Mouse (Mus musculus) midbrain, embryonic 11.5 days (tissue): ENCODE measurements at regions not wholly inside any gene's neighbourhood (a gene's known extent, or its start where the extent isn't known, plus 50 kb on each side); places are given as distances from the start of the nearest gene placed in this dataset.
A peak's percentile ranks its signal among the peaks of the same experiment; 100 is the strongest.

ENCODE experiments used
- ATAC-seq: fragments of 200-750 bp; cut with Nextera tagmentation; 2 replicates; pipeline ENCODE4 v1.8.0; 2017; ENCODE audit warnings: moderate TSS enrichment, moderate library complexity; ENCODE audit not compliant: low FRiP score
- DNase-seq: peaks from one replicate; pipeline ENCODE4 v3.0.0; 2015; ENCODE audit warnings: low spot score; ENCODE audit errors: missing footprints
- H3K27ac ChIP-seq: fragments of 300-500 bp; sonication (generic); 2 replicates; pipeline ENCODE4 v1.5.1; 2014; ENCODE audit warnings: low read depth, low read length
- H3K27me3 ChIP-seq: fragments of 300-500 bp; sonication (generic); 2 replicates; pipeline ENCODE4 v1.6.1; 2014; ENCODE audit warnings: mild to moderate bottlenecking, low read length, moderate library complexity, mixed read lengths; ENCODE audit not compliant: control insufficient read depth, insufficient read depth
- H3K36me3 ChIP-seq: fragments of 300-500 bp; sonication (generic); 2 replicates; pipeline ENCODE4 v1.6.1; 2014; ENCODE audit warnings: mild to moderate bottlenecking, low read length, moderate library complexity, mixed read lengths; ENCODE audit not compliant: control insufficient read depth, insufficient read depth
- H3K4me1 ChIP-seq: fragments of 300-500 bp; sonication (generic); 2 replicates; pipeline ENCODE4 v1.6.1; 2014; ENCODE audit warnings: low read length; ENCODE audit not compliant: control insufficient read depth, insufficient read depth
- H3K4me2 ChIP-seq: fragments of 300-500 bp; sonication (generic); 2 replicates; pipeline ENCODE4 v1.6.1; 2014; ENCODE audit warnings: mild to moderate bottlenecking, moderate library complexity
- H3K4me3 ChIP-seq: fragments of 300-500 bp; sonication (generic); 2 replicates; pipeline ENCODE4 v1.5.1; 2014; ENCODE audit warnings: low read depth, low read length
- H3K9ac ChIP-seq: fragments of 300-500 bp; sonication (generic); 2 replicates; pipeline ENCODE4 v1.6.1; 2014; ENCODE audit warnings: low read length
- H3K9me3 ChIP-seq: fragments of 300-500 bp; sonication (generic); 2 replicates; pipeline ENCODE4 v1.6.1; 2016; ENCODE audit warnings: low read length; ENCODE audit not compliant: control insufficient read depth
- WGBS: fragments of 180-500 bp; shearing (Covaris S2); extraction: QIAGEN DNeasy Blood & Tissue Kit; methylation state at CpG from one replicate; pipeline ENCODE4 v1.1.7; 2014; 5-methylcytosine and 5-hydroxymethylcytosine counted together

GRCm38 (mm10) chr11:55810685-55811084 is 202.7 kb upstream of the Glra1 start:
- H3K4me3 ChIP-seq, result no peak overlapping the region
- H3K4me2 ChIP-seq, result no peak overlapping the region
- no peak overlapping the region for H3K27ac ChIP-seq
- H3K36me3 ChIP-seq, result no peaks in the 10 kb centered on the region
- no peaks in the 10 kb centered on the region for H3K27me3 ChIP-seq
- WGBS, result 79% methylated on average over 3 of the region's 3 CpGs
- no peaks in the 10 kb centered on the region for H3K4me1 ChIP-seq
- no peak overlapping the region for H3K9ac ChIP-seq
- DNase-seq (no peak), ATAC-seq (no peak)
- H3K9me3 ChIP-seq, result no peaks in the 10 kb centered on the region

- no peaks in the 10 kb centered on the region for H3K36me3 ChIP-seq
- H3K9ac ChIP-seq, result no peak overlapping the region
- peaks cover 10% of the 10 kb centered on the region for H3K4me1 ChIP-seq
- 17% methylated on average over 8 of the region's 8 CpGs for WGBS
- no peaks in the 10 kb centered on the region for H3K27me3 ChIP-seq
- ATAC-seq (peak; percentile 83), DNase-seq (peak; percentile 90)
- H3K4me3 ChIP-seq, result no peak overlapping the region
- H3K4me2 ChIP-seq, result no peak overlapping the region
- peak overlapping the region; percentile 54 for H3K27ac ChIP-seq
- peaks cover 3% of the 10 kb centered on the region; the same call in 1 of the 2 replicates for H3K9me3 ChIP-seq
Measured at GRCm38 (mm10) chr11:55791195-55791865, 183.3 kb upstream of the Glra1 start.

GRCm38 (mm10) chr11:55789638-55790037 is 181.6 kb upstream of the Glra1 start:
- H3K9me3 ChIP-seq, result peaks cover under 1% of the 10 kb centered on the region; the same call in 1 of the 2 replicates
- no peak for ATAC-seq
- 78% methylated on average over 3 of the region's 3 CpGs for WGBS
- H3K4me2 ChIP-seq, result no peak overlapping the region
- H3K4me1 ChIP-seq, result peaks cover 10% of the 10 kb centered on the region
- DNase-seq, result no peak
- no peak overlapping the region for H3K4me3 ChIP-seq
- H3K36me3 ChIP-seq, result no peaks in the 10 kb centered on the region
- no peak overlapping the region for H3K27ac ChIP-seq
- H3K9ac ChIP-seq, result no peak overlapping the region
- no peaks in the 10 kb centered on the region for H3K27me3 ChIP-seq

- H3K36me3 ChIP-seq, result no peaks in the 10 kb centered on the region
- H3K9ac ChIP-seq, result no peak overlapping the region
- ATAC-seq, result no peak
- no peak overlapping the region for H3K4me2 ChIP-seq
- WGBS, result 71% methylated on average over 3 of the region's 3 CpGs
- H3K27ac ChIP-seq, result no peak overlapping the region
- DNase-seq, result no peak
- H3K4me1 ChIP-seq, result no peaks in the 10 kb centered on the region
- H3K9me3 ChIP-seq, result no peaks in the 10 kb centered on the region
- no peaks in the 10 kb centered on the region for H3K27me3 ChIP-seq
- H3K4me3 ChIP-seq, result no peak overlapping the region
Measured at GRCm38 (mm10) chr11:55781044-55781443, 173.0 kb upstream of the Glra1 start.

- 82% methylated on average over 2 of the region's 2 CpGs for WGBS
- ATAC-seq (no peak), DNase-seq (peak; percentile 19)
- Histone ChIP-seq H3K36me3 (no peaks in the 10 kb centered on the region), H3K9me3 (no peaks in the 10 kb centered on the region), H3K4me1 (no peaks in the 10 kb centered on the region), H3K4me3 (no peak overlapping the region), H3K27ac (no peak overlapping the region), H3K4me2 (no peak overlapping the region), H3K9ac (no peak overlapping the region), H3K27me3 (no peaks in the 10 kb centered on the region)
Measured at GRCm38 (mm10) chr11:55780011-55780410, 172.0 kb upstream of the Glra1 start.

GRCm38 (mm10) chr11:55773283-55773682 is 165.3 kb upstream of the Glra1 start:
- DNase-seq (peak; percentile 45), ATAC-seq (no peak)
- H3K9ac ChIP-seq, result no peak overlapping the region
- H3K4me3 ChIP-seq, result no peak overlapping the region
- H3K27ac ChIP-seq, result no peak overlapping the region
- 78% methylated on average over 1 of the region's 1 CpGs for WGBS
- H3K36me3 ChIP-seq, result no peaks in the 10 kb centered on the region
- no peaks in the 10 kb centered on the region for H3K9me3 ChIP-seq
- H3K4me1 ChIP-seq, result no peaks in the 10 kb centered on the region
- H3K27me3 ChIP-seq, result no peaks in the 10 kb centered on the region
- no peak overlapping the region for H3K4me2 ChIP-seq

GRCm38 (mm10) chr11:55772538-55772937 is 164.5 kb upstream of the Glra1 start:
- no peak for ATAC-seq
- H3K4me2 ChIP-seq, result no peak overlapping the region
- H3K27ac ChIP-seq, result no peak overlapping the region

GRCm38 (mm10) chr11:55772107-55772506 is 164.1 kb upstream of the Glra1 start:
- Histone ChIP-seq H3K27me3 (no peaks in the 10 kb centered on the region), H3K4me1 (no peaks in the 10 kb centered on the region), H3K4me2 (no peak overlapping the region), H3K27ac (no peak overlapping the region), H3K36me3 (no peaks in the 10 kb centered on the region), H3K9me3 (no peaks in the 10 kb centered on the region), H3K4me3 (no peak overlapping the region), H3K9ac (no peak overlapping the region)
- ATAC-seq (no peak), DNase-seq (peak; percentile 74)
- WGBS, result 61% methylated on average over 13 of the region's 13 CpGs

More at GRCm38 (mm10) chr11:55772538-55772937, 164.5 kb upstream of the Glra1 start:
- H3K36me3 ChIP-seq, result no peaks in the 10 kb centered on the region
- H3K4me1 ChIP-seq, result no peaks in the 10 kb centered on the region
- peak; percentile 31 for DNase-seq
- WGBS, result 61% methylated on average over 5 of the region's 5 CpGs
- no peaks in the 10 kb centered on the region for H3K9me3 ChIP-seq
- no peak overlapping the region for H3K9ac ChIP-seq
- no peaks in the 10 kb centered on the region for H3K27me3 ChIP-seq
- H3K4me3 ChIP-seq, result no peak overlapping the region

GRCm38 (mm10) chr11:55764846-55765245 is 156.8 kb upstream of the Glra1 start:
- H3K4me3 ChIP-seq, result no peak overlapping the region

More at GRCm38 (mm10) chr11:55764846-55765245, 156.8 kb upstream of the Glra1 start:
- Histone ChIP-seq H3K27me3 (no peaks in the 10 kb centered on the region), H3K4me1 (no peaks in the 10 kb centered on the region), H3K9me3 (no peaks in the 10 kb centered on the region), H3K9ac (no peak overlapping the region), H3K36me3 (no peaks in the 10 kb centered on the region), H3K4me2 (no peak overlapping the region), H3K27ac (no peak overlapping the region)
- DNase-seq (peak; percentile 10), ATAC-seq (no peak)
- 94% methylated on average over 1 of the region's 1 CpGs for WGBS
